Mouse (Mus musculus) thymus, postnatal 36 days (tissue): Measurements from ENCODE around the gene Gm11239.
"Not testable (repeated sequence)": the region's sequence is repeated elsewhere in the genome, so short reads cannot be mapped to it uniquely, and the experiment has no call there.

ENCODE experiments used
- DNase-seq, 2 experiments: peaks; one replicate each; pipeline ENCODE4 v3.0.0; 2022; ENCODE audit warnings: mixed read lengths in 2 of 2

Gm11239 gene

GRCm38 (mm10) chr4:73668054-73668453 is at the start of gene Gm11239:
Gene Gm11239 (plus strand): TSS chr4:73668354.
- DNase-seq, result not testable (repeated sequence)

DNA sequence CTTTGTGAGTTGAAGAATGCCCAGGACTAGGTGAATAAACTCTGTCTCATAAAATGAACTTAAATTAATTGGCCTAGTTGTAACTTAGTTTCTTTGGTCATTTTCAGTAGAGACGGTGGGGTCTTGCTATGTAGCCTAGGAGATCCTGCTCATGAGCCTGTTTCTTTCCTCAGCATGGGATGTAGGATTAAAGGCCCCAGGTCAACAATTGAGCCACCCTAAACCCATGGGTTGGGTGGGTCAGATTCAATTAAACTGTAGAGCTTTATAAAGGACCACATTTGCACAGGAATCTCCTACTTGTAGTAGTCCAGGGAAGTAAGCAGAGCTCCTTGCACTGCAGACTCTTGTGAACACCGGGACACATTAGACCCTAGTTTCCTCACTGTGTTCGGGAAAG is 45.5 kb upstream of the Gm11239 start, which contains the start of gene Gm11237:
Gm11237 (plus strand) TSS at position 301 of the 400 bp plus-strand sequence.
- DNase-seq, result not testable (repeated sequence)

DNA sequence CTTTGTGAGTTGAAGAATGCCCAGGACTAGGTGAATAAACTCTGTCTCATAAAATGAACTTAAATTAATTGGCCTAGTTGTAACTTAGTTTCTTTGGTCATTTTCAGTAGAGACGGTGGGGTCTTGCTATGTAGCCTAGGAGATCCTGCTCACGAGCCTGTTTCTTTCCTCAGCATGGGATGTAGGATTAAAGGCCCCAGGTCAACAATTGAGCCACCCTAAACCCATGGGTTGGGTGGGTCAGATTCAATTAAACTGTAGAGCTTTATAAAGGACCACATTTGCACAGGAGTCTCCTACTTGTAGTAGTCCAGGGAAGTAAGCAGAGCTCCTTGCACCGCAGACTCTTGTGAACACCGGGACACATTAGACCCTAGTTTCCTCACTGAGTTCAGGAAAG is 30.3 kb upstream of the Gm11239 start, which contains the start of gene Gm11236:
Gm11236 (plus strand) TSS at position 301 of the 400 bp plus-strand sequence.
- DNase-seq, result not testable (repeated sequence)

- DNase-seq, result not testable (repeated sequence)
These were observed 6.3 kb upstream of the Gm11239 start for GRCm38 (mm10) chr4:73661864-73662263.

GRCm38 (mm10) chr4:73683216-73683615 is 15.1 kb downstream of the Gm11239 start, which contains the start of gene Gm428:
Gene Gm428 (plus strand): TSS chr4:73683516.
- not testable (repeated sequence) for DNase-seq

GRCm38 (mm10) chr4:73718761-73719160 is 50.6 kb downstream of the Gm11239 start:
- DNase-seq, result no peak

GRCm38 (mm10) chr4:73719819-73720218 is 51.7 kb downstream of the Gm11239 start:
- no peak for DNase-seq
